Mouse (Mus musculus) ES-Bruce4 (cell line): ENCODE measurements at regions not wholly inside any gene's neighbourhood (a gene's known extent, or its start where the extent isn't known, plus 50 kb on each side); places are given as distances from the start of the nearest gene placed in this dataset.

ENCODE experiments used
- H3K27ac ChIP-seq: 2 replicates; pipeline ENCODE4 v1.5.1; 2012; ENCODE audit warnings: low read length, inconsistent platforms; ENCODE audit not compliant: insufficient read depth
- H3K27me3 ChIP-seq: 2 replicates; pipeline ENCODE4 v1.6.1; 2012; ENCODE audit warnings: mild to moderate bottlenecking, low read length, inconsistent platforms; ENCODE audit not compliant: control insufficient read depth, poor library complexity, insufficient read depth, severe bottlenecking
- H3K36me3 ChIP-seq: 2 replicates; pipeline ENCODE4 v1.6.1; 2012; ENCODE audit warnings: inconsistent platforms, mild to moderate bottlenecking, low read length, moderate library complexity; ENCODE audit not compliant: control insufficient read depth, poor library complexity, insufficient read depth, severe bottlenecking
- H3K4me1 ChIP-seq: one replicate; pipeline ENCODE4 v1.8.1; 2011; ENCODE audit warnings: low read length; ENCODE audit not compliant: control insufficient read depth, insufficient read depth
- H3K4me3 ChIP-seq: 2 replicates; pipeline ENCODE4 v1.5.1; 2011; ENCODE audit warnings: low read depth, mild to moderate bottlenecking, low read length
- H3K9ac ChIP-seq: 2 replicates; pipeline ENCODE4 v1.6.1; 2012; ENCODE audit warnings: low read depth, mild to moderate bottlenecking, inconsistent platforms; ENCODE audit not compliant: poor library complexity, severe bottlenecking
- H3K9me3 ChIP-seq: replicated peaks from 2 replicates; pipeline ENCODE4 v1.6.1; 2012; ENCODE audit warnings: mild to moderate bottlenecking, low read length, inconsistent platforms; ENCODE audit not compliant: control insufficient read depth, poor library complexity, insufficient read depth, severe bottlenecking
- CTCF ChIP-seq: IDR thresholded peaks from one replicate; pipeline ENCODE4 v1.8.1; 2011; ENCODE audit warnings: low read depth, low read length
- EP300 ChIP-seq: IDR thresholded peaks from 2 replicates; pipeline ENCODE4 v1.6.1; 2011; ENCODE audit warnings: low read depth, low read length; ENCODE audit not compliant: insufficient read depth
- POLR2A ChIP-seq: IDR thresholded peaks from one replicate; pipeline ENCODE4 v1.8.1; 2011; ENCODE audit warnings: low read length; ENCODE audit not compliant: insufficient read depth

GRCm38 (mm10) chr2:138675229-138676065 lies 419.1 kb downstream of the Btbd3 start:
- no peak overlapping the region for H3K27ac ChIP-seq
- H3K9me3 ChIP-seq = no peaks in the 10 kb centered on the region
- no peaks in the 10 kb centered on the region for H3K4me1 ChIP-seq
- H3K36me3 ChIP-seq = no peaks in the 10 kb centered on the region
- no peak overlapping the region for H3K9ac ChIP-seq
- no peak for TF ChIP-seq CTCF
- TF ChIP-seq EP300 = no peak
- no peak for TF ChIP-seq POLR2A
- no peak overlapping the region for H3K4me3 ChIP-seq
- H3K27me3 ChIP-seq = no peaks in the 10 kb centered on the region

GRCm38 (mm10) chr2:138688140-138688871 lies 431.9 kb downstream of the Btbd3 start:
- Histone ChIP-seq H3K27me3 (no peaks in the 10 kb centered on the region), H3K27ac (no peak overlapping the region), H3K4me3 (no peak overlapping the region), H3K9me3 (no peaks in the 10 kb centered on the region), H3K4me1 (no peaks in the 10 kb centered on the region), H3K36me3 (no peaks in the 10 kb centered on the region), H3K9ac (no peak overlapping the region)
- no peak for TF ChIP-seq CTCF
- TF ChIP-seq EP300 = no peak
- TF ChIP-seq POLR2A = no peak

- H3K9me3 ChIP-seq = no peaks in the 10 kb centered on the region
- no peaks in the 10 kb centered on the region for H3K4me1 ChIP-seq
- H3K27me3 ChIP-seq = no peaks in the 10 kb centered on the region
- no peak overlapping the region for H3K4me3 ChIP-seq
- no peak overlapping the region for H3K27ac ChIP-seq
- TF ChIP-seq EP300 (no peak), POLR2A (no peak), CTCF (no peak)
- no peaks in the 10 kb centered on the region for H3K36me3 ChIP-seq
- H3K9ac ChIP-seq = no peak overlapping the region
Observed at GRCm38 (mm10) chr2:138689497-138689896, 433.1 kb downstream of the Btbd3 start.

GRCm38 (mm10) chr2:138702783-138703182 lies 446.4 kb downstream of the Btbd3 start:
- Histone ChIP-seq H3K9me3 (no peaks in the 10 kb centered on the region), H3K27ac (no peak overlapping the region), H3K4me1 (no peaks in the 10 kb centered on the region), H3K36me3 (no peaks in the 10 kb centered on the region), H3K27me3 (no peaks in the 10 kb centered on the region), H3K4me3 (no peak overlapping the region), H3K9ac (no peak overlapping the region)
- TF ChIP-seq POLR2A = no peak
- TF ChIP-seq CTCF = no peak
- TF ChIP-seq EP300 = no peak

GRCm38 (mm10) chr2:138703943-138704541 lies 447.7 kb downstream of the Btbd3 start:
- TF ChIP-seq POLR2A = no peak
- no peak for TF ChIP-seq CTCF
- TF ChIP-seq EP300 = no peak
- Histone ChIP-seq H3K9ac (no peak overlapping the region), H3K27me3 (no peaks in the 10 kb centered on the region), H3K4me1 (no peaks in the 10 kb centered on the region), H3K4me3 (no peak overlapping the region), H3K36me3 (no peaks in the 10 kb centered on the region), H3K9me3 (no peaks in the 10 kb centered on the region), H3K27ac (no peak overlapping the region)
